Mouse (Mus musculus): ENCODE measurements around the gene Gimap3.

Gene Gimap3

GRCm38 (mm10) chr6:48742422-48743351, 28.0 kb downstream of the Gimap3 start:
- no peak for DNase-seq (ENCODE audit: low spot score)

- no peak for DNase-seq (ENCODE audit: low spot score)
Observed at GRCm38 (mm10) chr6:48741711-48742206, 28.9 kb downstream of the Gimap3 start.

GRCm38 (mm10) chr6:48741273-48741672, 29.4 kb downstream of the Gimap3 start:
- no peak for DNase-seq (ENCODE audit: low spot score)

GRCm38 (mm10) chr6:48740501-48741169, 30.0 kb downstream of the Gimap3 start:
- DNase-seq (ENCODE audit: low spot score): no peak

- no peak for DNase-seq (ENCODE audit: low spot score)
Observed at GRCm38 (mm10) chr6:48739780-48740055, 30.9 kb downstream of the Gimap3 start.

GRCm38 (mm10) chr6:48738961-48739779, 31.5 kb downstream of the Gimap3 start, which contains the start of gene Gimap1:
Gimap1 (plus strand) TSS chr6:48739054.
- no peak for DNase-seq (ENCODE audit: low spot score)

GRCm38 (mm10) chr6:48737688-48738087, 33.0 kb downstream of the Gimap3 start:
- DNase-seq (ENCODE audit: low spot score): no peak

GRCm38 (mm10) chr6:48737053-48737452, 33.6 kb downstream of the Gimap3 start:
- no peak for DNase-seq (ENCODE audit: low spot score)

GRCm38 (mm10) chr6:48733660-48734059, 37.0 kb downstream of the Gimap3 start:
- no peak for DNase-seq (ENCODE audit: low spot score)

- DNase-seq (ENCODE audit: low spot score): no peak
Observed at GRCm38 (mm10) chr6:48732864-48733304, 37.8 kb downstream of the Gimap3 start.

GRCm38 (mm10) chr6:48727761-48728160, 42.9 kb downstream of the Gimap3 start:
- DNase-seq (ENCODE audit: low spot score): no peak

GRCm38 (mm10) chr6:48725476-48725875, 45.2 kb downstream of the Gimap3 start:
- DNase-seq (ENCODE audit: low spot score): no peak

GRCm38 (mm10) chr6:48723468-48723867, 47.2 kb downstream of the Gimap3 start:
- DNase-seq (ENCODE audit: low spot score): no peak

- no peak for DNase-seq (ENCODE audit: low spot score)
Observed at GRCm38 (mm10) chr6:48720326-48720725, 50.3 kb downstream of the Gimap3 start.

GRCm38 (mm10) chr6:48718455-48718854, 52.2 kb downstream of the Gimap3 start, which contains the start of the genes Gm28053 and Gimap7:
Gm28053 (plus strand) TSS chr6:48718607.
Gimap7 (plus strand) TSS chr6:48718621.
- no peak for DNase-seq (ENCODE audit: low spot score)
